ENCODE assay signal across 7 mouse cellular contexts in genomic region chr12:109053020-109053806, GRCm38 (mm10). TPM values are rescaled to one million over a fixed set of nuclear protein-coding genes. Genes with fewer than 3 reads are reported as not detected.
DNase-seq lines count a peak whose midpoint lies in the region; ATAC-seq and TF ChIP-seq lines count a peak whose summit lies in the region.

No protein-coding gene starts in this region.

- no peak for DNase-seq in lung, postnatal 0 days (ENCODE audit: low spot score)
- no peak for DNase-seq in lung, postnatal 14 days
- peak; percentile 40 to 59 for DNase-seq in kidney, postnatal 4 days

- H3K4me1 ChIP-seq in lung, postnatal 0 days (ENCODE audit: insufficient read depth, low read depth, low read length), result 0 out of 2 replicates have a peak, but pooled peaks cover 3% of the 10 kb centered on the region
- H3K4me1 ChIP-seq in forebrain, embryonic 12.5 days, result peaks cover 30% of the 10 kb centered on the region
- H3K4me1 ChIP-seq in small intestine, adult 2 months (ENCODE audit: control insufficient read depth, insufficient read depth, insufficient read length, low read length), result 0 out of 2 replicates have a peak, but pooled peaks cover 3% of the 10 kb centered on the region

- peak overlapping the region; percentile 91 for H3K4me2 ChIP-seq in lung, postnatal 0 days (replicated peaks; ENCODE audit: low read depth, low read length)
- H3K4me2 ChIP-seq in forebrain, embryonic 12.5 days, result peak overlapping the region; percentile 92

- H3K27ac ChIP-seq in lung, postnatal 0 days (ENCODE audit: low read length), result no peak overlapping the region
- no peak overlapping the region for H3K27ac ChIP-seq in forebrain, embryonic 12.5 days
- no peak overlapping the region for H3K27ac ChIP-seq in small intestine, adult 2 months (ENCODE audit: insufficient read depth, low read depth, low read length)

- peak overlapping the region; percentile 46 for H3K4me3 ChIP-seq in lung, postnatal 0 days (ENCODE audit: low read depth, low read length)
- H3K4me3 ChIP-seq in forebrain, embryonic 12.5 days (replicated peaks), result peak overlapping the region; percentile 53
- H3K4me3 ChIP-seq in small intestine, adult 2 months (ENCODE audit: low read depth, low read length), result peak overlapping the region; percentile 48

- H3K9me3 ChIP-seq in lung, postnatal 0 days (ENCODE audit: low read length), result no peaks in the 10 kb centered on the region
- H3K9me3 ChIP-seq in forebrain, embryonic 12.5 days, result no peaks in the 10 kb centered on the region

- 0 out of 2 replicates have a peak, but pooled peaks have one; percentile 9 for ATAC-seq in lung, postnatal 0 days
- peak; percentile 33 for ATAC-seq in forebrain, embryonic 12.5 days (ENCODE audit: low FRiP score)
- no peak for ATAC-seq in erythroblast, adult 5-6 weeks (replicated peaks; ENCODE audit: low FRiP score, poor library complexity, severe bottlenecking)
- no peak for ATAC-seq in monocyte, adult 5-6 weeks (replicated peaks; ENCODE audit: insufficient number of reproducible peaks, low FRiP score, low TSS enrichment, poor library complexity, severe bottlenecking)

- under 1% methylated on average over 60 of the region's 105 CpGs for WGBS in lung, postnatal 0 days
- under 1% methylated on average over 63 of the region's 105 CpGs for WGBS in forebrain, embryonic 12.5 days
- 2% methylated on average over 105 of the region's 105 CpGs for WGBS in small intestine, adult 2 months

- TF ChIP-seq EP300 in lung, postnatal 0 days (IDR thresholded peaks at IDR 0.05), result no peak

- TF ChIP-seq CTCF in lung, postnatal 0 days (IDR thresholded peaks at IDR 0.05), result no peak
- TF ChIP-seq CTCF in small intestine, adult 2 months (IDR thresholded peaks at IDR 0.05; ENCODE audit: extremely low read depth, insufficient read length, insufficient replicate concordance, low read depth, low read length), result no peak

- H3K27me3 ChIP-seq in lung, postnatal 0 days (replicated peaks; ENCODE audit: insufficient read depth, low read length), result peaks cover 37% of the 10 kb centered on the region
- H3K27me3 ChIP-seq in forebrain, embryonic 12.5 days, result peaks cover 88% of the 10 kb centered on the region
- H3K27me3 ChIP-seq in small intestine, adult 2 months (ENCODE audit: control insufficient read depth, insufficient read depth, low read length), result peaks cover 25% of the 10 kb centered on the region

- H3K36me3 ChIP-seq in lung, postnatal 0 days (ENCODE audit: insufficient read depth, low read length), result no peaks in the 10 kb centered on the region
- H3K36me3 ChIP-seq in forebrain, embryonic 12.5 days (replicated peaks), result no peaks in the 10 kb centered on the region
- no peaks in the 10 kb centered on the region for H3K36me3 ChIP-seq in small intestine, adult 2 months (ENCODE audit: control insufficient read depth, insufficient read depth, low read length)

- TF ChIP-seq POLR2A in small intestine, adult 2 months (IDR thresholded peaks at IDR 0.05; ENCODE audit: low read depth, low read length), result no peak

- H3K9ac ChIP-seq in lung, postnatal 0 days (replicated peaks; ENCODE audit: low read depth), result peak overlapping the region; percentile 19; the same call in 1 of the 2 replicates
- peak overlapping the region; percentile 54 for H3K9ac ChIP-seq in forebrain, embryonic 12.5 days

RNA-seq across cellular contexts. Expression of gene Begain, which starts 14.8 kb away (rescaled TPM):
- polyA plus RNA-seq in lung, postnatal 0 days (2015; fragmentation: Nextera tagmentation; extraction: Ambion mirVana), result 1.4 and 2.0 TPM in 2 replicates
- 10.9 and 11.1 TPM in 2 replicates for polyA plus RNA-seq in forebrain, embryonic 12.5 days (2016; fragmentation: Nextera tagmentation; extraction: Ambion mirVana)
- polyA plus RNA-seq in small intestine, adult 2 months (2012; rRNA removed), result 1.7 and 1.9 TPM in 2 replicates
- not detected in 2 replicates for total RNA-seq in erythroblast, adult 5-6 weeks (2015; ENCODE audit: low replicate concordance)
- total RNA-seq in erythroblast, adult 5-6 weeks (2017; ENCODE audit: low replicate concordance), result not detected in 2 replicates
- 0.49 TPM in 1 of 3 replicates, not detected in the others for total RNA-seq in monocyte, adult 5-6 weeks (2017)

Comparison
In these comparisons a context has a peak if more than half of its experiments do, and no peak if none do; other contexts are left out.
1. ATAC-seq: peak in lung, postnatal 0 days (single experiment) and forebrain, embryonic 12.5 days (single experiment); none in erythroblast, adult 5-6 weeks (single experiment) and monocyte, adult 5-6 weeks (single experiment).
2. DNase-seq: peak in kidney, postnatal 4 days (2 of 2); none in lung, postnatal 0 days (single experiment) and lung, postnatal 14 days (single experiment).
3. Peak in every context shown above with its lines, with median percentiles within 50 percentile points of each other: H3K4me3 ChIP-seq.